Mouse (Mus musculus): ENCODE data around the gene Rgs9bp. TPM values are rescaled to one million over a fixed set of nuclear protein-coding genes. Genes with fewer than 3 reads are reported as not detected.
"Not testable (repeated sequence)": the region's sequence is repeated elsewhere in the genome, so short reads cannot be mapped to it uniquely, and the experiment has no call there.

Gene Rgs9bp
- polyA plus RNA-seq, 1 experiment from 2014 or later: 0.09 TPM

DNA sequence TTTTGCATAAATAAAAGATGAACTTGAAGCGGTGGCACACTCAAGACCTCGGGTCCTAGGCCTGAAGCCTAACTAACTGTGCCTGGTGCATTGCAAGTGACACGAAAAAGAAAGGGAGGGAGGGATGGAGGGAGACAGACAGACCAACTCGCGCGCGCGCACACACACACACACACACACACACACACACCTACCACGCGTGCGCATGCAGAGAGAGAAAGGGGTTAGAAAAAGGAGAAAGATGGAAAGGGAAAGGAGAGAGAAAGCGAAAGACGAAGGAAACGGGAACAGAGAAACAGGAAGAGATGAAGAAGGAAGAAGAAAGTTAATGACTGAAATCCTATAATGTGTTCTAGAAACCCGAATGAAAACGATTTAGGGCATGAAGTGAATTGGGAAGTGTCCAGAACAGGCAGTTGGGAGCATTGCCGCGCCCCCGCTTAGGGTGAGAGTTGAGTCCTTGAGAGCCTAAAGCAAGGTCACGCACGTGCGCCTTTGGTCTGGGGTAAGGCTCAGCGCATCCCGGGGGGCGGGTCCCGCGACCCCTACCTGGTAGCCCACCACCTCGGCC, 30.7 kb downstream of the Rgs9bp start:
- H3K9ac ChIP-seq: peak overlapping the region; percentile 87
- peaks cover 7% of the 10 kb centered on the region; the same call in 1 of the 2 replicates for H3K4me1 ChIP-seq
- peak overlapping the region; percentile 71 for H3K4me3 ChIP-seq
- no peak overlapping the region for H3K27ac ChIP-seq
- H3K36me3 ChIP-seq: peaks cover 12% of the 10 kb centered on the region
- no peaks in the 10 kb centered on the region for H3K9me3 ChIP-seq
- ATAC-seq (ENCODE audit: low FRiP score, low read depth): peak; percentile 41
- H3K27me3 ChIP-seq (replicated peaks): no peaks in the 10 kb centered on the region
- 6% methylated on average over 28 of the region's 28 CpGs for WGBS
- peak overlapping the region; percentile 93 for H3K4me2 ChIP-seq (replicated peaks)

DNA sequence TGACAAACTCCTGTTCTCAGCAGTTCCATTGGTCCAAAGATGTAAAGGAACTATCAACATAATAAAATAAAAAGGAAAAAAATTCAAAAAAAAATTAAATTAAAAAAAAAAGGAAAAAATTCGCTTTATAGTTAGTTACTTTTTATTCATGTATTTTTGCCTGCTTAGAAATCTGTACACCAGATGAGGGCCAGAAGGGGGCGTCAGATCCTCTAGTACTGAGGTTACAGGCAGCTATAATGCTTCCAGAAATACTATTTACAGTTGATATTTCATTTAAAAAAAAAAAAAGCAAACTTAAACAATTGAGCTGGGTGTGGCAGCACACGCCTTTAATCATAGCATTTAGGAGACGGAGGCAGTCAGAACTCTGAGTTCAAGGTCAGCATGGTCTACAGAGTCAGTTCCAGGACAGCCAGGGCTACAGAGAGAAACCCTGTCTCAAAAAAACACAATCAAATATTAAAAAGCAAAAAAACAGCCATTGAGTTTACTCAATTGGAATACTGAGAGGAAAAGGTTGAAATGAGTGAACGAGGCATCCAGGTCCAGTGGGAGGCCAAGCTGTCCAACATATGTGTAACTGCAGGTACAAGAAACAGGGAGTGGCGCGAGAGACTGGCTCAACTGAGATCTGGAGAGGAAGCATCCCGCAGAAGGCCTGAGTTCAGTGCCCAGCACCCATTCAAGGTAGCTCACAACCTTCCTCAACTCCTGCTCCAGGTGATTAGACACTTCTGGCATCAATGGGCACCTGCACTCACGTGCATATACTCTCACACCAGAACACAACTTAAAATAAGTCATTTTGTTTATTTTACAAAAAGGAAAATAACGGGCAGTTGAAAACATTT, 31.4 kb downstream of the Rgs9bp start:
- H3K36me3 ChIP-seq: peaks cover 13% of the 10 kb centered on the region
- no peak overlapping the region for H3K27ac ChIP-seq
- H3K4me1 ChIP-seq: peaks cover 7% of the 10 kb centered on the region; the same call in 1 of the 2 replicates
- no peak overlapping the region for H3K4me3 ChIP-seq
- WGBS: 69% methylated on average over 10 of the region's 10 CpGs
- H3K27me3 ChIP-seq (replicated peaks): no peaks in the 10 kb centered on the region
- no peak for ATAC-seq (ENCODE audit: low FRiP score, low read depth)
- H3K4me2 ChIP-seq (replicated peaks): peak overlapping the region; percentile 93
- H3K9me3 ChIP-seq: no peaks in the 10 kb centered on the region
- H3K9ac ChIP-seq: no peak overlapping the region

DNA sequence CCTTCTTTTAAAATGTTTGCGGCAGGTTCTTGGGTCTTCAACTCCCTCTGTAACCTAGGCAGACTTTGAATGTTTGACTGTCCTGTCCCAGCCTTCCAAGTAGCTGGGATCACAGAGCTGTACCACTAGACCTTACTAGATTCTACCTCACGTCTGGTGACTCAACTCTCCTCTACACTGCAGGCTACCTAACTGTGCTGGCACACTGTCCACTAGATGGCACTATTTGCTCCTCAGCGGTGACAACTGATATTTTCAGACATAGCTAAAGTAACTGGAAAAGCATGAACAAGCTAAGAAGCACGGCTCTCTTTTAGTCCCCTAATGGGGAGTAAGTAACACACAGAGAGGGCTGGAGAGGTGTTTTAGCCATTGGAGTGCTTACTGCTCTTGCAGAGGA, 39.5 kb downstream of the Rgs9bp start:
- H3K9ac ChIP-seq: no peak overlapping the region
- ATAC-seq (ENCODE audit: low FRiP score, low read depth): no peak

DNA sequence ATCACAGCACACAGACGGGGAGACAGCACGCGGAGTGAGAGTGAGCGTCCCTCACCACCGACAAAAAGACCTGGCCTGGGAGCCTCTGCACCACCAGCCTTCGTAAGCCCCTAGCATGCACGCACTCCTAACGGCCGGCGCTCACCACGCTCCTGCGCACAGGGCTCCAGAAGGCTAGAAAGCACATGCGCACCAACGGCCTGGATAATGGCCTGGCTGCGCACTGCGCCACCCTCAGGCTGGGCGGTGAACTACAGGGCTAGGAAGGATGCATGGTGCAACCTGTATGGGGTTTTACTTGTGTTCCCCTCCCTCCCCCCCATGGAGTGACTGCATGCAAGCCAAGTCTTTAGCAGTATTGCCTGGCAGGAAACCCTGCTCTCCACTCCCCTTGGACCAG, 47.8 kb downstream of the Rgs9bp start, which contains the start of gene Tdrd12:
Gene Tdrd12 (minus strand): TSS at position 184 of the 400 bp plus-strand sequence.
- no peak for ATAC-seq (ENCODE audit: low FRiP score, low read depth)

More for the DNA sequence above, 39.5 kb downstream of the Rgs9bp start:
- Histone ChIP-seq H3K9me3 (no peaks in the 10 kb centered on the region), H3K27me3 (replicated peaks) (no peaks in the 10 kb centered on the region), H3K27ac (no peak overlapping the region), H3K4me1 (no peaks in the 10 kb centered on the region), H3K36me3 (peaks cover 20% of the 10 kb centered on the region), H3K4me3 (no peak overlapping the region), H3K4me2 (replicated peaks) (no peak overlapping the region)
- 32% methylated on average over 4 of the region's 4 CpGs for WGBS

DNA sequence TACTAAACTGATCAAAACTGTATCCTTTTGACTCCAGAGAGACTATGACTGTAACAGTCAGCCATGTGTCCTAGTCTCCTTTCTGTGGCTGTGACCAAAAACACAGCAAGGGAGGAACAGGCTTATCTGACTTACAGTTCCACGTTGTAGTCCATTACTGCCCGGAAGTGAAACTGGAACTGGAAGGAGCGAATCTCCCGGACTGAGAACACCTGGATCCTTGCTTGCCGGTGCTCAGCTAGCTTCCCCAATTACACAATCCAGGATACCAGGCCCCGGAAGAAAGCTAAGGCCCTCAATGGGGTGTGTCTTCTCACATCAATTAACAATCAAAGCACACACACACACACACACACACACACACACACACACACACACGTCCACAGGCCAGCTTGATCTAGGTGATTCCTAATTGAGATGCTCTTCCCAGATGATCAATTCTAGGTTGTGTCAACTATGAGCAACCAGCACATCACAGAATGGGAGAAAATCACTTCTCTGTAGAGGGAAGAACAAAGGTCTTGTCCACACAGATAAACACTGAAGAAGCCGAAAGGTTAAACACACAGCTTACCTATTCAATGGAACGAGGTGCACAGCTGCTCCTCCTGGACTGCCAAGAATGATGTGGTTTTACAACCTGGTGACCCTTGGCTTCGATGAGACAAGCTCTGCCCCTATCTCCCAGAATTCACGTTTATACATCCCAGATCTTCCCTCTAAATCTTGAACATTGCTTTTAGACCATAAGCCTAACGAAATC, 49.5 kb downstream of the Rgs9bp start:
- WGBS: 82% methylated on average over 12 of the region's 12 CpGs
- ATAC-seq (ENCODE audit: low FRiP score, low read depth): no peak
- Histone ChIP-seq H3K4me3 (no peak overlapping the region), H3K36me3 (no peaks in the 10 kb centered on the region), H3K27me3 (replicated peaks) (no peaks in the 10 kb centered on the region), H3K4me2 (replicated peaks) (no peak overlapping the region), H3K4me1 (no peaks in the 10 kb centered on the region), H3K27ac (no peak overlapping the region), H3K9me3 (no peaks in the 10 kb centered on the region), H3K9ac (no peak overlapping the region)

More for the DNA sequence above, 47.8 kb downstream of the Rgs9bp start, which contains the start of gene Tdrd12:
- no peak within 1 kb of the TSS for H3K4me2 ChIP-seq (replicated peaks)
- no peak within 1 kb of the TSS for H3K9ac ChIP-seq
- no peaks in the 10 kb centered on the region for H3K4me1 ChIP-seq
- no peaks in the 10 kb centered on the region for H3K27me3 ChIP-seq (replicated peaks)
- no peak within 1 kb of the TSS for H3K27ac ChIP-seq
- no peak within 1 kb of the TSS for H3K4me3 ChIP-seq
- no peaks in the 10 kb centered on the region for H3K36me3 ChIP-seq
- 92% methylated on average over 17 of the region's 17 CpGs for WGBS
- no peaks in the 10 kb centered on the region for H3K9me3 ChIP-seq

DNA sequence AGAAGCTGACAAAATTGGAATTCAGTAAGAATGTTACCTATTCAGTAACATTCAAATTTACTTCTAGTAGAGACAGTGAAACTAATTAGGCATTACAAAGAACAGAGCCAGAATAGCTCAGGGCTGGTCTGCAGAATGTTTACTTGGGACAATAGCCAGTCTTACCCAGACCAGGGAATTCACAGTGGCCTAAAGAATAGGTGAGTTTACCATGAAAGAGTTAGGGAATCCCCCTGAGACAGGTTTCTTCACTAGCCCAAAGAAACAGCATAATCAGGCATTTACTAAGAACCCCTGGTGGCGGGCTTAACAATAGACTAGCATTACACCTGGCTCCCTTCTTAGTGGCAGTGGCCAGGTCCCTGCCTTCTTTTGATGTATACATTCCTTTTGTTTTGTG, 54.8 kb downstream of the Rgs9bp start:
- H3K4me1 ChIP-seq; H3K27me3 ChIP-seq (replicated peaks); H3K4me3 ChIP-seq; H3K9ac ChIP-seq; ATAC-seq (ENCODE audit: low FRiP score, low read depth); H3K4me2 ChIP-seq (replicated peaks); H3K27ac ChIP-seq; H3K36me3 ChIP-seq; H3K9me3 ChIP-seq: not testable (repeated sequence)
- 52% methylated on average over 1 of the region's 1 CpGs for WGBS

DNA sequence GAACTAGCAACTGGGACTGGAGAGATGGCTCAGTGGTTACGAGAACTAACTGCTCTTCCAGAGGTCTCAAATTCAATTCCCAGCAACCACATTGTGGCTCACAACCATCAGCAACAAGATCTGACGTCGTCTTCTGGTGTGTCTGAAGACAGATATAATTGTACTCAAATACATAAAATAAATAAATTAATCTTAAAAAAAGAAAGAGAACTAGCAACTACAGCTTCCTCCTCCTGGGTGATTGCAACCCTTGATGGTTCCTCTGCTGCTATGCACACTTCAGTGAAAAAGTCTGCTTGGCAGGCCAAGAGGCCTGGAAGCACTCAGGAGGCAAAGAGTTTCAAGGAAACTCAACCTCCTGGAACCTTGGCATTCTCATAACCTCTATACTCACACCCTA, 55.4 kb downstream of the Rgs9bp start:
- Histone ChIP-seq H3K4me3 (no peak overlapping the region), H3K4me2 (replicated peaks) (no peak overlapping the region), H3K27me3 (replicated peaks) (no peaks in the 10 kb centered on the region), H3K9me3 (no peaks in the 10 kb centered on the region), H3K4me1 (no peaks in the 10 kb centered on the region), H3K36me3 (no peaks in the 10 kb centered on the region), H3K9ac (no peak overlapping the region), H3K27ac (no peak overlapping the region)
- 77% methylated on average over 3 of the region's 3 CpGs for WGBS
- no peak for ATAC-seq (ENCODE audit: low FRiP score, low read depth)

Other genes starting within 250 kb of the Rgs9bp start
- 21.0 and 24.2 TPM in 2 replicates for gene Faap24, start 188.7 kb downstream of the Rgs9bp start, polyA plus RNA-seq (2016; fragmentation: Nextera tagmentation; extraction: Ambion mirVana)
- 39.9 and 40.8 TPM in 2 replicates for gene Cep89, start 188.5 kb downstream of the Rgs9bp start, polyA plus RNA-seq (2016; fragmentation: Nextera tagmentation; extraction: Ambion mirVana)
- not detected in 2 replicates for gene Slc7a9, start 136.8 kb downstream of the Rgs9bp start, polyA plus RNA-seq (2016; fragmentation: Nextera tagmentation; extraction: Ambion mirVana)
- 0.29 and 0.53 TPM in 2 replicates for gene Tdrd12, start 47.8 kb downstream of the Rgs9bp start, polyA plus RNA-seq (2016; fragmentation: Nextera tagmentation; extraction: Ambion mirVana)
- gene Nudt19, start 29.3 kb downstream of the Rgs9bp start, polyA plus RNA-seq (2016; fragmentation: Nextera tagmentation; extraction: Ambion mirVana): 46.4 and 49.0 TPM in 2 replicates
- gene Ankrd27, start 662 bp upstream of the Rgs9bp start, polyA plus RNA-seq (2016; fragmentation: Nextera tagmentation; extraction: Ambion mirVana): 25.1 and 25.5 TPM in 2 replicates
- gene Pdcd5, start 61.9 kb upstream of the Rgs9bp start, polyA plus RNA-seq (2016; fragmentation: Nextera tagmentation; extraction: Ambion mirVana): 267 and 276 TPM in 2 replicates
- 35.2 and 35.9 TPM in 2 replicates for gene Dpy19l3, start 168.9 kb upstream of the Rgs9bp start, polyA plus RNA-seq (2016; fragmentation: Nextera tagmentation; extraction: Ambion mirVana)
- 20.2 and 21.7 TPM in 2 replicates for gene Zfp507, start 217.4 kb upstream of the Rgs9bp start, polyA plus RNA-seq (2016; fragmentation: Nextera tagmentation; extraction: Ambion mirVana)